Mouse (Mus musculus): Measurements from ENCODE around the gene Dis3l. TPM values are rescaled to one million over a fixed set of nuclear protein-coding genes. Genes with fewer than 3 reads are reported as not detected.

Dis3l gene
- polyA plus RNA-seq, 1 experiment from 2014 or later: 23.1 TPM

DNA sequence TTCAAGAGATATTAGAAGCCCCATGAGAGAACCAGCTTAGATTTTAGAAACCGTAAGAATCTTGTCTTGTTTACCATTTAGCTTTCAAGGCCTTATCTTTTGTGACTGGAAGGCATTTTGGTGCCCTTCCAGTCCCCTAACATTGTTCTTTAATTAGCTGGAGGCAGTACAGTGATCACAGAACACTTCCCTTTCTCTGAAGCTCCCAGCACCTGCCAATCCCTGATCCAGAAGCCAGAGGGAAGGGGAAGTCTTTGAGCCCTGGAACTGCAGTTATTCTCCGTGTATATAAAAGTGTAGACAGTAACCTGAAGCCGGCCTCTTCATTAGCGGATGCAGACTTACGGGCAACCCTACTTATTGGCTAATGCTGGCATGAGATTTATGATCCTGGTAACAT, 8.4 kb upstream of the Dis3l start:
- Histone ChIP-seq H3K4me1 (no peaks in the 10 kb centered on the region), H3K27me3 (replicated peaks; ENCODE audit: low read depth, poor library complexity, severe bottlenecking) (no peaks in the 10 kb centered on the region), H3K9me3 (no peaks in the 10 kb centered on the region), H3K27ac (replicated peaks) (no peak overlapping the region), H3K36me3 (replicated peaks) (no peaks in the 10 kb centered on the region), H3K4me3 (no peak overlapping the region)
- 65% methylated on average over 5 of the region's 5 CpGs for WGBS
- no peak for DNase-seq (ENCODE audit: low spot score)

DNA sequence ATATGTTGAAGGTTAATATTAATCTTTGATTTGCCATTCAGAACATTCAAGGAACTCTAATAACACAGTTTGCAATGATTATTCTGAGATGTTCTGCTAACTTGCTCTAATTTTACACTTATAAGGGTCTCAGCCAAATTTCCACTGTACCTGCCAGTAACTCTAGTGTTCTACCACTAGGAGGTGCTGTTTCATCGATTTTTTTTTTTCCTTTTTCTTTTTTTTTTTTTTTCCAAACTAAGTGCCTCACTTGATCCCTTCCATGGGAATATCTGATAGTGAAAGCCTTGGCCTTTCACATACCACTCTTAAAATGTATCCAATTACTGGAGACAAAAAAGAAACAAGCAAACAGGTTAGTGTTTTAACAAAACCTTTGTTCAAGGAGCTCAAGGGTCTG, 6.3 kb upstream of the Dis3l start:
- Histone ChIP-seq H3K36me3 (replicated peaks) (no peaks in the 10 kb centered on the region), H3K4me3 (no peak overlapping the region), H3K27me3 (replicated peaks; ENCODE audit: low read depth, poor library complexity, severe bottlenecking) (no peaks in the 10 kb centered on the region), H3K4me1 (peaks cover 1% of the 10 kb centered on the region), H3K27ac (replicated peaks) (no peak overlapping the region), H3K9me3 (no peaks in the 10 kb centered on the region)
- 0% methylated on average over 1 of the region's 1 CpGs for WGBS
- DNase-seq (ENCODE audit: low spot score): no peak

DNA sequence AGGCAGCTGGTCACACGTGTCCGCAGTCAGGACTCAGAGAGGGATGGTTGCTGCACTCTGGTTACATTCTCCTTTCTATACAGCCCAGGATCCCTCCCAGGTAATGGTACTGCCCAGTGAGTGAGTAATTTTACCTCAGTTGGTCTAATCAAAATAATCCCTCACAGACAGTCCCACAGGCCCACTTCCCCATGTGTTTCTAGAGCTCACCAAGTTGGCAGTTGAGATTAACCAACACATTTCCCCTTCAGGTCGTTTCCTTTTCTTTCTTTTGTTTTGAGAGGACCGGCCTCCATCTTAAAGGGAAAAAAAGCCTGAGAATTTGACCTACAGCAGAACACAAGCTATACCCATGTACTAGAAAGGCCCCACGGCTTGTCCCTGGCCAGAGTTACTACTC, 4.8 kb upstream of the Dis3l start:
- WGBS: 62% methylated on average over 5 of the region's 5 CpGs
- no peak for DNase-seq (ENCODE audit: low spot score)
- no peaks in the 10 kb centered on the region for H3K9me3 ChIP-seq
- H3K36me3 ChIP-seq (replicated peaks): no peaks in the 10 kb centered on the region
- peaks cover 12% of the 10 kb centered on the region for H3K4me1 ChIP-seq
- H3K4me3 ChIP-seq: no peak overlapping the region
- no peaks in the 10 kb centered on the region for H3K27me3 ChIP-seq (replicated peaks; ENCODE audit: low read depth, poor library complexity, severe bottlenecking)
- H3K27ac ChIP-seq (replicated peaks): no peak overlapping the region

DNA sequence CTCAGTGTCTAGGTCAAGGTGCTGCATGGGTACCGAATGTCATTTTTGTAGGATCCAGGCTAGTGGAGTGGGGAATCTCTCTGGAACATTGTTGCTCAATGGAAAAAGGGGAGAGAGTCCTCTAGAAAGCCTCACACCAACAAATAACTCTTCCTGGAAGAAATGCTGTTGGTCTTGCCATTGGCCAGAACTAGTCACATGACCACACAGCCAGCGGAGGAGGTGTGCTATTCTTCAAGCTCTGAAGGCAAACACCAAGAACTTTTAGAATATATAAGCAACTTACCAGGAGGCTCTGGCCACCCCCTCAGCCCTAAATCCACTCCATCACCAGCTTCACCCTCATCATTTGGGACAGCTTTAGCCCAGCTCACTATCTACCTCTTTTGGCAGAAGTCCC, 2.6 kb upstream of the Dis3l start:
- Histone ChIP-seq H3K4me1 (peaks cover 32% of the 10 kb centered on the region), H3K9me3 (no peaks in the 10 kb centered on the region), H3K4me3 (no peak overlapping the region), H3K27me3 (replicated peaks; ENCODE audit: low read depth, poor library complexity, severe bottlenecking) (no peaks in the 10 kb centered on the region), H3K36me3 (replicated peaks) (no peaks in the 10 kb centered on the region), H3K27ac (replicated peaks) (no peak overlapping the region)
- no peak for DNase-seq (ENCODE audit: low spot score)
- WGBS: 93% methylated on average over 2 of the region's 2 CpGs

DNA sequence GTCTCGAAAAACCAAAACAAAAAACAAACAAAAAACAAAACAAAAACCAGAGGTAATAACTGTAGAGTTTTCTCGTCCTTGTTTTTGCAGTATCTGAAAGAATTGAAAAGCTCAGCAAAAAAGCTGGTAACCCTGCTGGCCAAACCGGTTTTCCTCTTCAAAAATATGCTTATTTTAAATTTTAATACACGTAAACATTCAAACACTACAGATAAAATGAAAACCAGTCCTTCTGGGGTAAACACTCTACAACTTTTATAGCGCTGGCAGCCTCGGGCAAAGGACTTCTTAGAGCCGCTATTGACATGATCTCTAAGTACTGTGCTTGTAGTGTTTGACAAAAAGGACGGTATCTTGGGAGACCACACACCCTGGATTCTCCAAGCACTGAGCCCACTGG, 583 bp upstream of the Dis3l start:
- 86% methylated on average over 8 of the region's 8 CpGs for WGBS
- H3K4me1 ChIP-seq: peaks cover 32% of the 10 kb centered on the region
- no peaks in the 10 kb centered on the region for H3K9me3 ChIP-seq
- H3K27me3 ChIP-seq (replicated peaks; ENCODE audit: low read depth, poor library complexity, severe bottlenecking): no peaks in the 10 kb centered on the region
- peaks cover 5% of the 10 kb centered on the region; the same call in 1 of the 2 replicates for H3K36me3 ChIP-seq (replicated peaks)
- no peak for DNase-seq (ENCODE audit: low spot score)
- 0 out of 2 replicates have a peak overlapping the region, but pooled peaks have one; percentile 79 for H3K4me3 ChIP-seq
- 0 out of 2 replicates have a peak overlapping the region, but pooled peaks have one; percentile 100 for H3K27ac ChIP-seq (replicated peaks)

DNA sequence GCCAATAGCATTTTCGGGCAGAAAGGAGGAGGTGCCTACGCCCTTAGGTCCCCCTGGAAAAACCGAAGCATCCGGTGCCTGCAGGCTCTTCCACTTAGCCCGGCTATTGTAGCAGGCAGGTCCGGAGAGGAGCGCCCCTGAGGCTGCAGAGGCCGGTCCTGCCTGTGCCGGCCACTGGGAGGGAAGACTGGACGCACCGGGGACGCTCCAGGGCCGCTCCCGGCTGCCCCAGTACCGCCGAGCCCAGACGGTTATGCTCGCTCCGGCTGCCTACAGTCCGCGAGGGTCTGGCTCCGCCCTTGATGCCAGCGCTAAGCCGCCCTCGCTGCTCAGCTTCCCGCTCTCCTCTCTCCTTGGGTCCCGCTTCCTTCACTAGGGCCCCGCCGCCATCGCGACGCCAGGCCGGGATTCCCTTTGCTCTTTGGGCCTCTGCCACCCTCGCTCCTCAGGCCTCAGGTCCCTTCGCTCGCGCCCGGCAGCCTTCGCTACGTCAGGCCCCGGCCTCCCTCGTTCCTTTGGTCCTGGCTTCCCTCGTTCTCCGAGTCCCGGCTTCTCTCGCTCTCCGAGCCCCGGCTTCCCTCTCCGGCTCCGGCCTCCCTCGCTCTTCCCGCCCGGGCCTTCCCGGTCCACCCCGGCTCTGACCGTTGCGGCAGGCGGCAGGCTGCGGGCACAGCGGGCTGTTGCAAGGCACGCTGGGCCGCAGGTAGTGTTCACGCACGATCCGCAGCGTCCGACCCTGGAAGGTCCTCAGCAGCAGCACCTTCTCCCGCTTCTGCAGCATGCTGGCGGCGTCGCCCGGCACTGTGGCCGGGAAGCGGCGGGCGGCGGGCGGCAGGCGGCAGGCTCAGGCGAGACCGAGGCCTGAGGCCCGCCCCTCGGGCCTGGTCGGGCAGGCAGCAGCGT, 486 bp downstream of the Dis3l start:
- Histone ChIP-seq H3K4me1 (peaks cover 32% of the 10 kb centered on the region), H3K36me3 (replicated peaks) (peaks cover 16% of the 10 kb centered on the region), H3K27me3 (replicated peaks; ENCODE audit: low read depth, poor library complexity, severe bottlenecking) (no peaks in the 10 kb centered on the region), H3K27ac (replicated peaks) (peak overlapping the region; percentile 100), H3K9me3 (no peaks in the 10 kb centered on the region), H3K4me3 (peak overlapping the region; percentile 79)
- under 1% methylated on average over 85 of the region's 85 CpGs for WGBS
- peak; percentile 87 for DNase-seq (ENCODE audit: low spot score)

DNA sequence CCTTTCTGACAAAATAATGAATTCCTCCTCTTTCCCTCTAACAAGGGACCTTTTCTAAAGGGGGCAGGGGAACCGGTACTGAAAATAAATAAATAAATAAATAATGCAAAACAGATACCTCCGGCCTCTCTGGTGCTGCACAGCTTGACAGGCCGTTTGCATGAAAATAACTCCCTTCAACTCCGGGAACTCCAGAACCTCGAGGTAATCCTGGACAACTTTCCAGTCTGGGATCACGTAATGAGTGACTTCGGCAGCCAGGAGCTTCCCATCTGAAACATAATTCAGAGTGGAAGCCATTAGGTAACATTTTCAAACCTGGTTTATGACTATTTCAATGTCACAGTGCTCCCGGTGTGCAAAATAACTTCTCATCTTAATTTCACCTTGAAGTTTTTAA, 1.7 kb downstream of the Dis3l start:
- no peak for DNase-seq (ENCODE audit: low spot score)
- no peaks in the 10 kb centered on the region for H3K9me3 ChIP-seq
- 27% methylated on average over 8 of the region's 8 CpGs for WGBS
- no peaks in the 10 kb centered on the region for H3K27me3 ChIP-seq (replicated peaks; ENCODE audit: low read depth, poor library complexity, severe bottlenecking)
- peaks cover 32% of the 10 kb centered on the region for H3K4me1 ChIP-seq
- no peak overlapping the region for H3K27ac ChIP-seq (replicated peaks)
- peak overlapping the region; percentile 18; the same call in 1 of the 2 replicates for H3K4me3 ChIP-seq
- peaks cover 26% of the 10 kb centered on the region for H3K36me3 ChIP-seq (replicated peaks)

DNA sequence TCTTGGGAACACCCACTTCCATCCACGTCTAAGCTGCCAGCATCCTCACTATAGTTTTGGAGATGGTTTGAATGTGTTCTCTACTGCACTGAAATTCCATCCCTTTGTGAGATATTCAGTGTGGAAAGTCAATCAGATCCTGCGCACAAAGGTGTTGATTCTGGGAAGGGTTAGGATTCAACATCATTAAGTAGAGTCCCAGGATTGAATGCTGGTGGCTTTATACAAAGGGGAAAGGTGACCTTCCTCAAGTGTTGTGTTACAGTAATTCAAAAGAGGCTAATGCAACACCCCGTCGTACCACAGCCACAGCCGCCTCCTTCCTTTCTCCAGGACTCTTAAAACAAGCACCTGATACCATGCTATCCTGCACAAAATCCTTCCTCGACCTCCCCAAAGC, 5.3 kb downstream of the Dis3l start:
- Histone ChIP-seq H3K27me3 (replicated peaks; ENCODE audit: low read depth, poor library complexity, severe bottlenecking) (no peaks in the 10 kb centered on the region), H3K4me1 (peaks cover 19% of the 10 kb centered on the region), H3K4me3 (no peak overlapping the region), H3K27ac (replicated peaks) (no peak overlapping the region), H3K36me3 (replicated peaks) (peaks cover 30% of the 10 kb centered on the region), H3K9me3 (no peaks in the 10 kb centered on the region)
- no peak for DNase-seq (ENCODE audit: low spot score)
- WGBS: 85% methylated on average over 6 of the region's 6 CpGs

DNA sequence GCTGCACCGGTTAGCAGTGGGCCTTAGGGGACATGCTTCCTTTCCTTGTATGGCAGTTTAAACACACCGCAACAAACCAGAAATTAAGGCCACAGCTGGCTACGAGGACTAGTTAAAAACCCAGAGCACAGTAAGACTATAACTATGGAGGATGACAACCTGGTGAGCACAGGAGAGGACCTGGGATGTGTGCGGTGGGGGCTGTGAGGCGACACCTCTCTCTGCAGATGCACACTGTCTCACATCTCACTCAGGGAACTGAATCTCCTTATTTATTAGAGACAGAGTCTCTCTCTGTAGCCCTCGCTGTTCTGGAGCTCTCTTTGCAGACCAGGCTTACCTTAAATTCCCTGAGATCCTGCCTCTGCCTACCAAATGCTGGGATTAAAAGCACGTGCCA, 17.1 kb downstream of the Dis3l start:
- peaks cover 94% of the 10 kb centered on the region for H3K36me3 ChIP-seq (replicated peaks)
- no peaks in the 10 kb centered on the region for H3K4me1 ChIP-seq
- 89% methylated on average over 7 of the region's 7 CpGs for WGBS
- H3K4me3 ChIP-seq: no peak overlapping the region
- no peak for DNase-seq (ENCODE audit: low spot score)
- H3K27me3 ChIP-seq (replicated peaks; ENCODE audit: low read depth, poor library complexity, severe bottlenecking): no peaks in the 10 kb centered on the region
- H3K9me3 ChIP-seq: no peaks in the 10 kb centered on the region
- no peak overlapping the region for H3K27ac ChIP-seq (replicated peaks)

DNA sequence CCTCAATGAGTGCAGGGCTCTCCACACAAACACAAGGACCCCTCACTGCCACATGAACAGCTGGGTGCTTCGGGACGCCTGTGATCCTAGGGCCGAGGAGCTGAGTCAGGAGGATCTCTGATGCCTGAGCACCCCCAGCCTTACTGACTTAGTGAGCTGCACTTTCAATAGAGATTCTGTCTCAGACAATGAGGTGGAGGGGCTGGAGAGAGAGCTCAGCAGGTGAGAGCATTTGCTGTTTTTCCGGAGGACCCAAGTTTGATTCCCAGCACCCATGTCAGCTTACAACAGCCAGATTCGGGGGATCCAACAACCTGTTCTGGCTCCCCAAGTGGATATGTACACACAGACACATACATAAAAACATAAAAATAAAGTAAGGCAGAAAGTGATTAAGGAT, 24.1 kb downstream of the Dis3l start:
- 93% methylated on average over 5 of the region's 5 CpGs for WGBS
- no peak overlapping the region for H3K27ac ChIP-seq (replicated peaks)
- no peaks in the 10 kb centered on the region for H3K4me1 ChIP-seq
- H3K27me3 ChIP-seq (replicated peaks; ENCODE audit: low read depth, poor library complexity, severe bottlenecking): no peaks in the 10 kb centered on the region
- DNase-seq (ENCODE audit: low spot score): no peak
- H3K4me3 ChIP-seq: no peak overlapping the region
- no peaks in the 10 kb centered on the region for H3K9me3 ChIP-seq
- H3K36me3 ChIP-seq (replicated peaks): peaks cover 80% of the 10 kb centered on the region

DNA sequence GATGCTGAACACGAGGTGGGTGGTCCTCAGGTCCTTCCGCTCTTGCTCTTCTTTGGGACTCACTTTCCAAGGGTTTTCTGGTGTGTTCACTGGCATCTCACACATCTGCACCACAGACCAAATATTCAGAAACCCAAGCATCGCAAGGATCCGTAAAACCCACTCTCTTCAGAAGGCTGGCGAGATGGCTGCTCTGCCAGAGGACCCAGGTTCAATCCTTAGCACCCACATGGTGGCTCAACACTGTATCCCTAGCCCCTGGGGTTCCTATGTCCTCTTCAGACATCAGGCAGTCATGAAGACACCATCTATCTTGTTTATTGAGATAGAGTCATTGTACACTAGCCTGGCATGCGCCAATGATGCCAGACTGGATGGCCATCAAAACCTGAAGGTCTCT, 26.4 kb downstream of the Dis3l start:
- DNase-seq (ENCODE audit: low spot score): no peak
- Histone ChIP-seq H3K4me3 (no peak overlapping the region), H3K4me1 (no peaks in the 10 kb centered on the region), H3K9me3 (no peaks in the 10 kb centered on the region), H3K36me3 (replicated peaks) (peaks cover 73% of the 10 kb centered on the region), H3K27ac (replicated peaks) (no peak overlapping the region), H3K27me3 (replicated peaks; ENCODE audit: low read depth, poor library complexity, severe bottlenecking) (no peaks in the 10 kb centered on the region)
- 94% methylated on average over 6 of the region's 6 CpGs for WGBS

DNA sequence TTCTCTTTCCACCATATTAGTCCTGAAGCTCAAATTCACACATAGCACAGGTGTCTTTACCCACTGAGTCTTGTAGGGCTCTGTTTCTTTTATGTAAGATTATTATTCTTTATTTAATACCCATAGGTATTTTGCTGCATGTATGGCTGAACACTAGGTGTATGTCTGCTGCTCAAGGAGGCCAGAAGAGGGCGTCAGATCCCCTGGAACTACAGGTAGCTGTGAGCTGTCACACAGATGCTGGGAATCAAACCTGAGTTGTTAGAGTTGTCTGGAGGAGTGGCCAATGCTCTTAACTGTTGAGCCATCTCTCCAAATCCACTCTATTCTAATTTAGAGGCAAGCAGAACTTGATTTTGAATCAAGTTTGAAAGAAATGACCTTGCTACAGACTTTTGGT, 29.0 kb downstream of the Dis3l start:
- no peaks in the 10 kb centered on the region for H3K4me1 ChIP-seq
- H3K27ac ChIP-seq (replicated peaks): no peak overlapping the region
- no peak overlapping the region for H3K4me3 ChIP-seq
- H3K36me3 ChIP-seq (replicated peaks): peaks cover 73% of the 10 kb centered on the region
- WGBS: 24% methylated on average over 1 of the region's 1 CpGs
- no peak for DNase-seq (ENCODE audit: low spot score)
- H3K9me3 ChIP-seq: no peaks in the 10 kb centered on the region
- H3K27me3 ChIP-seq (replicated peaks; ENCODE audit: low read depth, poor library complexity, severe bottlenecking): no peaks in the 10 kb centered on the region

DNA sequence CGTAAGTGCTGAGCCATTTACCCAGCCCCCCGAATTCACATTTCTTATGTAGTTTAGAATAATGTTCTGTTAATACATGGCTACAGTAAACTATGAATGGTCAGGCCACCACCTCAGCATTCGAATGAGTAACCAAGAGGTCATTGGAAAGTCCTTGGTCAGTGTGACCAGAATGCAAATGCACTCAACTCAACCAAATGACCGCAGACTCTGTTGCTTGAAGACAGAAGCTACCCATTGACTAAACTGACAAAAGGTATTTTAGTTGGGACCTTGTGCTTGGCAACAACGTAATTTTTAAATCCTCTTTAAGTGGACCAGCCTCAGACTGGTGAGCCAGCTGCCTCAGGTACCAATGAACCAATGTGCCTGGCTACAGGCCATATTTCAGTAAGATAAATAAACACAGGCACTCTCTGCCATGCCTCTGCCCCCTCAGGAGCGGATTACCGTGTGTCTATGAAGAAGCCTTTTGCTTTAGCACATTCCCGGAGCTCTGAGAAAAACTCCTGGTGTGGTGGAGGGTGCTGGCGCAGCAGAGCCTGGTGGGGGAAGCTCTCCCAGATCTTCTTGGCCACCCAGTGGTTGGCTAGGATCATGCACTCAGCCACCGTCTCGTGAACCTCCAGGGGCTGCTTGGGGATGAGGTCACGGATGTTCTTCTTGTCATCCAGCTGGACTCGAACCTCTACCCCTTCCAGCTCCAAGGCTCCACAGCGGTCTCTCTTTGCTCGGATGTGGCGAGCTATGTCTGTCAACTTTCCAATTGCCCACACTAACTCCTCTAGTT, 29.9 kb downstream of the Dis3l start:
- no peaks in the 10 kb centered on the region for H3K9me3 ChIP-seq
- H3K27me3 ChIP-seq (replicated peaks; ENCODE audit: low read depth, poor library complexity, severe bottlenecking): no peaks in the 10 kb centered on the region
- no peaks in the 10 kb centered on the region for H3K4me1 ChIP-seq
- no peak for DNase-seq (ENCODE audit: low spot score)
- no peak overlapping the region for H3K4me3 ChIP-seq
- H3K36me3 ChIP-seq (replicated peaks): peaks cover 74% of the 10 kb centered on the region
- 80% methylated on average over 16 of the region's 16 CpGs for WGBS
- H3K27ac ChIP-seq (replicated peaks): no peak overlapping the region
